Mouse (Mus musculus) heart, adult 2 months (tissue): ENCODE results near the gene A930002H24Rik.

Experiments used
- CTCF ChIP-seq: fragments of 200-600 bp; IDR thresholded peaks from 2 replicates; pipeline ENCODE4 v1.8.1; 2022; ENCODE audit warnings: antibody characterized with exemption, mild to moderate bottlenecking, moderate library complexity
- EP300 ChIP-seq: fragments of 200-500 bp; IDR thresholded peaks from 2 replicates; pipeline ENCODE4 v1.6.1; 2011; ENCODE audit warnings: low read depth, low read length, control low read depth; ENCODE audit not compliant: insufficient read depth
- POLR2A ChIP-seq: fragments of 200-500 bp; IDR thresholded peaks from 2 replicates; pipeline ENCODE4 v1.6.1; 2011; ENCODE audit warnings: mild to moderate bottlenecking, low read depth, low read length, control low read depth; ENCODE audit not compliant: insufficient read depth

- TF ChIP-seq CTCF = no peak
- no peak for TF ChIP-seq POLR2A
- TF ChIP-seq EP300 = no peak
Measured at GRCm38 (mm10) chr17:63836223-63836622, 27.4 kb downstream of the A930002H24Rik start.
